Mouse (Mus musculus): ENCODE measurements around the gene Ccdc30. TPM values are rescaled to one million over a fixed set of nuclear protein-coding genes. Genes with fewer than 3 reads are reported as not detected.

Ccdc30 gene
- total and polyA plus RNA-seq, 3 experiments: not detected

- Histone ChIP-seq H3K27me3 (ENCODE audit: control insufficient read depth in 1 of 2, insufficient read depth in 2 of 2, low read length in 2 of 2) (peaks cover 0 to 3% of the 10 kb centered on the region in 2 experiments; a peak in 2 of 4 replicates), H3K4me1 (ENCODE audit: control insufficient read depth in 1 of 2, insufficient read depth in 2 of 2, low read length in 2 of 2) (peaks cover 2 to 13% of the 10 kb centered on the region in 2 experiments; a peak in 2 of 4 replicates), H3K9ac (ENCODE audit: control insufficient read depth, low read depth, low read length, poor library complexity, severe bottlenecking) (no peak overlapping the region), H3K79me2 (ENCODE audit: control insufficient read depth, insufficient read depth, low read length, poor library complexity) (no peaks in the 10 kb centered on the region; the same call in 1 of the 2 replicates), H3K27ac (ENCODE audit: control insufficient read depth, low read depth, low read length) (no peak overlapping the region), H3K9me3 (replicated peaks; ENCODE audit: insufficient read depth, low read length) (no peaks in the 10 kb centered on the region), H3K4me3 (ENCODE audit: control insufficient read depth in 1 of 2, insufficient read depth in 1 of 2, low read depth in 2 of 2, low read length in 2 of 2) (no peak overlapping the region), H3K36me3 (ENCODE audit: control insufficient read depth in 1 of 2, insufficient read depth in 2 of 2, low read length in 2 of 2) (peaks cover 0 to 7% of the 10 kb centered on the region in 2 experiments; a peak in 2 of 4 replicates)
- peak; percentile 31 for TF ChIP-seq GATA1 (IDR thresholded peaks at IDR 0.05; ENCODE audit: low read depth, low read length)
- no peak for TF ChIP-seq E2F4 (IDR thresholded peaks at IDR 0.05; ENCODE audit: borderline replicate concordance, low read depth, low read length)
- TF ChIP-seq POLR2A (IDR thresholded peaks at IDR 0.05; ENCODE audit: control insufficient read depth in 1 of 2, insufficient read depth in 1 of 2, low read depth in 1 of 2, low read length in 2 of 2, poor library complexity in 1 of 2): no peak
- TF ChIP-seq SMC3 (IDR thresholded peaks at IDR 0.05; ENCODE audit: low read depth, low read length): no peak
- TF ChIP-seq POLR2AphosphoS2 (IDR thresholded peaks at IDR 0.05; ENCODE audit: low read length): no peak
- no peak for TF ChIP-seq MEF2A (IDR thresholded peaks at IDR 0.05; ENCODE audit: extremely low read depth, insufficient replicate concordance, low read depth, low read length, poor library complexity, severe bottlenecking)
- TF ChIP-seq MYB (IDR thresholded peaks at IDR 0.05; ENCODE audit: low read depth, low read length): no peak
- TF ChIP-seq ZNF384 (IDR thresholded peaks at IDR 0.05; ENCODE audit: low read depth, low read length): no peak
- TF ChIP-seq EP300 (IDR thresholded peaks at IDR 0.05; ENCODE audit: low read depth in 1 of 2, low read length in 2 of 2): peak in 1 of 2 experiments; percentile 10; a peak in 2 of 4 replicates
- no peak for TF ChIP-seq ZMIZ1 (IDR thresholded peaks at IDR 0.05; ENCODE audit: low read depth, low read length)
- TF ChIP-seq ETS1 (IDR thresholded peaks at IDR 0.05; ENCODE audit: low read depth, low read length): no peak
- TF ChIP-seq JUND (IDR thresholded peaks at IDR 0.05; ENCODE audit: low read depth, low read length): no peak
- TF ChIP-seq RCOR1 (IDR thresholded peaks at IDR 0.05; ENCODE audit: low read depth, low read length): no peak
- TF ChIP-seq ELF1 (IDR thresholded peaks at IDR 0.05; ENCODE audit: low read depth, low read length): no peak
- TF ChIP-seq CTCF (IDR thresholded peaks at IDR 0.05 in 2 of 3, conservative IDR thresholded peaks at IDR 0.05 in 1 of 3; ENCODE audit: control insufficient read depth in 1 of 3, insufficient read depth in 1 of 3, low read depth in 2 of 3, low read length in 3 of 3, poor library complexity in 1 of 3, severe bottlenecking in 1 of 3): no peak
- 0 out of 2 replicates have a peak, but pooled peaks have one; percentile 9 for TF ChIP-seq TAL1 (IDR thresholded peaks at IDR 0.05; ENCODE audit: low read length)
- peak; percentile 37 for DNase-seq (ENCODE audit: low read depth, low spot score)
Measured at GRCm38 (mm10) chr4:119425077-119425476, 9.8 kb upstream of the Ccdc30 start.

- no peaks in the 10 kb centered on the region; the same call in 1 of the 2 replicates for H3K79me2 ChIP-seq (ENCODE audit: control insufficient read depth, insufficient read depth, low read length, poor library complexity)
- peaks cover 2 to 18% of the 10 kb centered on the region in 2 experiments for H3K4me1 ChIP-seq (ENCODE audit: control insufficient read depth in 1 of 2, insufficient read depth in 2 of 2, low read length in 2 of 2)
- peaks cover 0 to 17% of the 10 kb centered on the region in 2 experiments; a peak in 2 of 4 replicates for H3K36me3 ChIP-seq (ENCODE audit: control insufficient read depth in 1 of 2, insufficient read depth in 2 of 2, low read length in 2 of 2)
- peak; percentile 89 for DNase-seq (ENCODE audit: low read depth, low spot score)
- H3K27ac ChIP-seq (ENCODE audit: control insufficient read depth, low read depth, low read length): peak within 1 kb of the TSS; percentile 76
- H3K4me3 ChIP-seq (ENCODE audit: control insufficient read depth in 1 of 2, insufficient read depth in 1 of 2, low read depth in 2 of 2, low read length in 2 of 2): peak within 1 kb of the TSS; percentile 75 to 94
- no peaks in the 10 kb centered on the region for H3K9me3 ChIP-seq (replicated peaks; ENCODE audit: insufficient read depth, low read length)
- peak within 1 kb of the TSS; percentile 86 for H3K9ac ChIP-seq (ENCODE audit: control insufficient read depth, low read depth, low read length, poor library complexity, severe bottlenecking)
- H3K27me3 ChIP-seq (ENCODE audit: control insufficient read depth in 1 of 2, insufficient read depth in 2 of 2, low read length in 2 of 2): no peaks in the 10 kb centered on the region
- TF ChIP-seq CTCF (IDR thresholded peaks at IDR 0.05 in 2 of 3, conservative IDR thresholded peaks at IDR 0.05 in 1 of 3; ENCODE audit: control insufficient read depth in 1 of 3, insufficient read depth in 1 of 3, low read depth in 2 of 3, low read length in 3 of 3, poor library complexity in 1 of 3, severe bottlenecking in 1 of 3): no peak
- TF ChIP-seq JUND (IDR thresholded peaks at IDR 0.05; ENCODE audit: low read depth, low read length): no peak
- TF ChIP-seq BHLHE40 (IDR thresholded peaks at IDR 0.05; ENCODE audit: borderline replicate concordance, low read depth, low read length): no peak; the same call in 1 of the 2 replicates
- no peak for TF ChIP-seq UBTF (IDR thresholded peaks at IDR 0.05; ENCODE audit: borderline replicate concordance, insufficient read depth, low read depth, low read length)
- peak; percentile 61; the same call in 1 of the 2 replicates for TF ChIP-seq E2F4 (IDR thresholded peaks at IDR 0.05; ENCODE audit: borderline replicate concordance, low read depth, low read length)
- peak; percentile 76 for TF ChIP-seq TBP (IDR thresholded peaks at IDR 0.05; ENCODE audit: low read depth, low read length)
- peak; percentile 57 for TF ChIP-seq KAT2A (conservative IDR thresholded peaks at IDR 0.05; ENCODE audit: low read depth, low read length)
- no peak for TF ChIP-seq MAX (IDR thresholded peaks at IDR 0.05; ENCODE audit: low read length)
- TF ChIP-seq GABPA (IDR thresholded peaks at IDR 0.05; ENCODE audit: low read depth, low read length): no peak
- TF ChIP-seq NRF1 (IDR thresholded peaks at IDR 0.05; ENCODE audit: insufficient read depth, low read depth, low read length, poor library complexity, severe bottlenecking): peak; percentile 70
- no peak for TF ChIP-seq MYB (IDR thresholded peaks at IDR 0.05; ENCODE audit: low read depth, low read length)
- TF ChIP-seq TCF12 (IDR thresholded peaks at IDR 0.05; ENCODE audit: low read depth, low read length): peak; percentile 60; the same call in 1 of the 2 replicates
- no peak for TF ChIP-seq CHD2 (IDR thresholded peaks at IDR 0.05; ENCODE audit: low read length)
- peak; percentile 88 for TF ChIP-seq ELF1 (IDR thresholded peaks at IDR 0.05; ENCODE audit: low read depth, low read length)
- TF ChIP-seq RAD21 (IDR thresholded peaks at IDR 0.05; ENCODE audit: low read depth, low read length): no peak
- TF ChIP-seq USF2 (IDR thresholded peaks at IDR 0.05; ENCODE audit: borderline replicate concordance in 1 of 2, insufficient read depth in 1 of 2, low read depth in 1 of 2, low read length in 2 of 2): peak in 1 of 2 experiments; percentile 63; a peak in 1 of 4 replicates
- TF ChIP-seq MYC (IDR thresholded peaks at IDR 0.05; ENCODE audit: low read depth, low read length): peak; percentile 53; the same call in 1 of the 2 replicates
Measured at GRCm38 (mm10) chr4:119422294-119422964, 7.1 kb upstream of the Ccdc30 start, which contains the start of the genes Ppcs and Zmynd12. Ppcs (minus strand) TSS chr4:119422420. Zmynd12 (plus strand) TSS chr4:119422814.
